Mouse (Mus musculus): ENCODE measurements at regions not wholly inside any gene's neighbourhood (a gene's known extent, or its start where the extent isn't known, plus 50 kb on each side); places are given as distances from the start of the nearest gene placed in this dataset.

DNA sequence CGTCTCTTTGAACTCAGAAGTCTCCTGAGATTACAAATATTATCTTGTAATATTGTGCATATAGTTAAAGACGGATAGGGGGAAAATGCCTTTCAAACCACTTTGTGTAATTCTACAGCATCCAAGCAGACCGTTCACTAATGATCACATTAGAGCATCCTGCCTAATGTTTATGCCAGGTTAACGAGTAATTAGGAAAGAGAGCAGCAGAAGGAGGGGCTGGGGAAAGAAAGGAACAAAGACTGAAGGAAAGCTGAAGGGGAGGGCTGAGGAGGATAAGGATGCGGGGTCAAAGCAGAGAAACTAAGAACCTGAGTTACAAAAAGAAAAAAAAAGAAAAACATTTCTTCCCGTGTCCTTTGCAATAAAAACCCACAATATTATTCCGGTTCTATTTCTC, 226.7 kb upstream of the Gpc6 start:
- no peak for TF ChIP-seq CTCF (IDR thresholded peaks at IDR 0.05; ENCODE audit: control insufficient read depth, insufficient read depth, insufficient read length)
- no peak for TF ChIP-seq MYOD1 (IDR thresholded peaks at IDR 0.05; ENCODE audit: control insufficient read depth, insufficient read length, low read depth)
- TF ChIP-seq MAX (IDR thresholded peaks at IDR 0.05), result no peak
- no peak for TF ChIP-seq FOSL1 (IDR thresholded peaks at IDR 0.05; ENCODE audit: insufficient read depth, low read length, poor library complexity, severe bottlenecking)
- no peak for TF ChIP-seq MYOG (IDR thresholded peaks at IDR 0.05; ENCODE audit: control insufficient read depth, extremely low read depth, insufficient read length)
- no peak for TF ChIP-seq USF1 (IDR thresholded peaks at IDR 0.05; ENCODE audit: low read depth)

Measured in C2C12 (cell line).